Mouse (Mus musculus) neural tube, embryonic 13.5 days (tissue): ENCODE measurements at regions not wholly inside any gene's neighbourhood (a gene's known extent, or its start where the extent isn't known, plus 50 kb on each side); places are given as distances from the start of the nearest gene placed in this dataset.

Experiments
- ATAC-seq: fragments of 200-750 bp; cut with Nextera tagmentation; 2 replicates; pipeline ENCODE4 v1.8.0; 2017; ENCODE audit warnings: low read depth, mild to moderate bottlenecking, moderate TSS enrichment, moderate library complexity
- H3K27ac ChIP-seq: fragments of 300-500 bp; sonication (generic); replicated peaks from 2 replicates; pipeline ENCODE4 v1.5.1; 2015; ENCODE audit warnings: moderate library complexity, mild to moderate bottlenecking, inconsistent platforms
- H3K27me3 ChIP-seq: fragments of 300-500 bp; sonication (generic); 2 replicates; pipeline ENCODE4 v1.6.1; 2015; ENCODE audit warnings: mild to moderate bottlenecking, inconsistent platforms
- H3K36me3 ChIP-seq: fragments of 300-500 bp; sonication (generic); 2 replicates; pipeline ENCODE4 v1.6.1; 2015; ENCODE audit warnings: mild to moderate bottlenecking, inconsistent platforms
- H3K4me1 ChIP-seq: fragments of 300-500 bp; sonication (generic); replicated peaks from 2 replicates; pipeline ENCODE4 v1.6.1; 2015; ENCODE audit warnings: inconsistent platforms
- H3K4me2 ChIP-seq: fragments of 300-500 bp; sonication (generic); 2 replicates; pipeline ENCODE4 v1.6.1; 2015; ENCODE audit warnings: inconsistent platforms, mild to moderate bottlenecking, moderate library complexity
- H3K4me3 ChIP-seq: fragments of 300-500 bp; sonication (generic); 2 replicates; pipeline ENCODE4 v1.5.1; 2015; ENCODE audit warnings: mild to moderate bottlenecking, inconsistent platforms
- H3K9ac ChIP-seq: fragments of 300-500 bp; sonication (generic); 2 replicates; pipeline ENCODE4 v1.6.1; 2015; ENCODE audit warnings: moderate library complexity, mild to moderate bottlenecking, inconsistent platforms
- H3K9me3 ChIP-seq: fragments of 300-500 bp; sonication (generic); 2 replicates; pipeline ENCODE4 v1.6.1; 2016; ENCODE audit warnings: inconsistent platforms
- WGBS: fragments of 180-500 bp; shearing (Covaris S2); methylation state at CpG from one replicate; pipeline ENCODE4 v1.1.7; 2015; 5-methylcytosine and 5-hydroxymethylcytosine counted together

DNA sequence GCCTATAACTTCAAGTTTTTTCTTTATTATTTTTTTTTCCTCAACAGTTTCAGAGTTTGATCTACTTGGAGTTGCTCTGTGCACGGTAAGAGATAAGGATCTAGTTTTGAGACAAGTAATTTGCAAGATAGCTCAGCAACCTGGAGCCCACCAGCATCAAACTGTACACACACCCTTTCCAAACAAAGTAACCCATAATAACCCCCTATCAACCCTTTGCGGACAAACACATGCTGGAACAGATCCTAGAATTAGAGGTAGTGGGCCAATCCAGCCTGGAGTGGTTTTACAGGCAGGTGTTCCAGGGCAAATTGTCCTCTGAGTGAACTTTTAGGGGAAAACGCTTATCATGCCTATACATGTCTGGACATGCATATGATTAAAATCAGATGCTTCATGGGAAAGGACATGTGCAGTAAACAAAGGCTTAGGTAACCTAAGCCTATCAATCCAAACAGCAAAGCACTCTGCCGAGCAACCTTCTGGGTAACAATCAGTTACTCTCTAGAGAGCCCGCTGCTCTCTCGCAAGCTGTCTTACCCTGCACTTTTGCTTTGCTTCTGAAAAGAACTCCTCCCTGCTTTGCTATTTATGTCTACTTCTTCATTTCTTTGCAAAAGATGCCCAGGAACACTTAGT lies 200.2 kb upstream of the Nabp1 start:
- no peak overlapping the region for H3K4me2 ChIP-seq
- H3K36me3 ChIP-seq, result no peaks in the 10 kb centered on the region
- no peaks in the 10 kb centered on the region for H3K9me3 ChIP-seq
- no peaks in the 10 kb centered on the region for H3K27me3 ChIP-seq
- no peak for ATAC-seq
- no peak overlapping the region for H3K9ac ChIP-seq
- no peaks in the 10 kb centered on the region for H3K4me1 ChIP-seq
- WGBS, result 64% methylated on average over 6 of the region's 6 CpGs
- H3K4me3 ChIP-seq, result no peak overlapping the region
- no peak overlapping the region for H3K27ac ChIP-seq

DNA sequence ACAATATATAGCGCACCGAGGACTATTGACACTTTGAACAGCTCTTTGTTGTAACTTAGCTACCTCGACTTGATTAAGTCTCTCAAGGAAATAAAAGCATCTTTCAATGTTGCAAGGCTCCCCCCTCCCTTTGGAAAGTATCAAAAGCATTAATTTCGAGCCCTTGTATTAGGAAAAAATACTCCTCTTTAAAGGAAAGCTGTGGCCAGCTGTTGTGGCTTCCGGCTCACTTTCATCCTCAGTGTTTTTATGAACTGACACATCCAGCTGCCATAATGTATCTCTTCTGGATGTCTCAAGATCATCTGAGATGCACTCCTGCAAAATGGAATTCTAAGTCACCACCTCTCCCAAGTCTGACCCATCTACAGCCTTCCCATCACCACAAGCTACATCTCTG lies 199.6 kb upstream of the Nabp1 start:
- no peaks in the 10 kb centered on the region for H3K9me3 ChIP-seq
- 49% methylated on average over 5 of the region's 5 CpGs for WGBS
- ATAC-seq, result no peak
- no peaks in the 10 kb centered on the region for H3K27me3 ChIP-seq
- no peak overlapping the region for H3K4me2 ChIP-seq
- H3K4me1 ChIP-seq, result no peaks in the 10 kb centered on the region
- H3K27ac ChIP-seq, result no peak overlapping the region
- H3K9ac ChIP-seq, result no peak overlapping the region
- no peak overlapping the region for H3K4me3 ChIP-seq
- no peaks in the 10 kb centered on the region for H3K36me3 ChIP-seq

DNA sequence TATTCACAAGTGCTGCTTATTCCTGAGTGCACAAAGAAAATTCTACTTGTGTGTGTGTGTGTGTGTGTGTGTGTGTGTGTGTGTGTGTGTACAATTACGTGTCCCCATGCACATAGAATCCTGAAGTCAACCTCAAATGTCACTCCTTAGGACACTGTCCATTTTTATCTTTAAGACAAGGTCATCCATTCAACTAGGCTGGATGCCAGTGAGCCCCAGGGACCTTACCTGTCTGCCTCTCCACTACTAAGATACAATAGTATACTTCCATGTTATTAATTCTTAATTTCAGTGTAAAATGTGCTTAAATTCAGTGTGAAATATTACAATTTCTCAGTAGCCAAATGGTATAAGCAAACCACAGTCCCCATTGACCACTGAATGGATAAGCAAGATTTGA lies 193.5 kb upstream of the Nabp1 start:
- ATAC-seq, result no peak
- Histone ChIP-seq H3K9me3 (no peaks in the 10 kb centered on the region), H3K4me3 (no peak overlapping the region), H3K27ac (no peak overlapping the region), H3K27me3 (no peaks in the 10 kb centered on the region), H3K4me1 (0 out of 2 replicates have a peak, but pooled peaks cover 3% of the 10 kb centered on the region), H3K4me2 (no peak overlapping the region), H3K36me3 (no peaks in the 10 kb centered on the region), H3K9ac (no peak overlapping the region)
- 78% methylated on average over 1 of the region's 1 CpGs for WGBS

DNA sequence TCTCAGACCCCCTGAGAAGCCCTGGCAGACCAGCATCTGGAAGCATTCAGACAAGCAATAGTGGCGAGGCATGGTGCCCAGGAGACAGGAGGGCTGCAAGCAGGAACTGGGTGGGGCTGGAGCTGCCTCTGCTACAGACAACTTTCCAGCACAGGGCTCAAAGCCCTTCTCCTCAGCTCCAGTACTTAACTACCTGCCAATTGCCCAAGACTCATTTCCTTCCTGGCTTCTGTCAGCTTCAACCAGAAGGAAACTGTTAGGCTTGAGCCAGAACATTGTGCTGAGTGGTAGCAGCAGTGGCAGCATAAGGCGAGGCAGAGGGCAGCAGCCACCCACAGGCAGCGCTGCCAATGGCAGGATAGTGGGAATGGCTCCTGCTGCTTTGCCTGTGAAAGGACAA lies 193.1 kb upstream of the Nabp1 start:
- Histone ChIP-seq H3K9ac (no peak overlapping the region), H3K4me1 (0 out of 2 replicates have a peak, but pooled peaks cover 3% of the 10 kb centered on the region), H3K36me3 (no peaks in the 10 kb centered on the region), H3K9me3 (no peaks in the 10 kb centered on the region), H3K27me3 (no peaks in the 10 kb centered on the region), H3K4me2 (no peak overlapping the region), H3K27ac (no peak overlapping the region), H3K4me3 (no peak overlapping the region)
- 0 out of 2 replicates have a peak, but pooled peaks have one; percentile 36 for ATAC-seq
- WGBS, result 56% methylated on average over 3 of the region's 3 CpGs

DNA sequence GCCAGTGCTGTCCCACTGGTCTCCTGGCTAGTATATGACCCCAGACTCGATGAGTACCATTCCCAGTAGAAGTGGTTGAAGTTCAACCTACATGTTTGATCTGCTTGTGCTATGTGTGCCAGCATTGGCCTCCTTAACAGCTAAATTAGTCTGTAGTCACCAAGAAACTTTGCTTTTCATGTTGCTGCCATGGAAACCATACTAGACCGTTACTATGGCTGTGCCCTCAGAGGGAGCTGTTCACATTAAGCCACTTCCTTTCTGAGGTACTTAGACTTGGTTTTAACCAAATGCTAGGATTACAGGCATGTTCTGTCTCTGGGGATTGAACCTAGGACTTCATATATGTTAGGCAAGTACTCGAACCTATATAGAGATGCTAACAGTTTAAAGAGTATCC lies 191.8 kb upstream of the Nabp1 start:
- Histone ChIP-seq H3K4me2 (no peak overlapping the region), H3K9ac (no peak overlapping the region), H3K36me3 (no peaks in the 10 kb centered on the region), H3K27me3 (no peaks in the 10 kb centered on the region), H3K4me3 (no peak overlapping the region), H3K27ac (no peak overlapping the region), H3K4me1 (0 out of 2 replicates have a peak, but pooled peaks cover 3% of the 10 kb centered on the region), H3K9me3 (no peaks in the 10 kb centered on the region)
- WGBS, result 64% methylated on average over 3 of the region's 3 CpGs
- ATAC-seq, result no peak

DNA sequence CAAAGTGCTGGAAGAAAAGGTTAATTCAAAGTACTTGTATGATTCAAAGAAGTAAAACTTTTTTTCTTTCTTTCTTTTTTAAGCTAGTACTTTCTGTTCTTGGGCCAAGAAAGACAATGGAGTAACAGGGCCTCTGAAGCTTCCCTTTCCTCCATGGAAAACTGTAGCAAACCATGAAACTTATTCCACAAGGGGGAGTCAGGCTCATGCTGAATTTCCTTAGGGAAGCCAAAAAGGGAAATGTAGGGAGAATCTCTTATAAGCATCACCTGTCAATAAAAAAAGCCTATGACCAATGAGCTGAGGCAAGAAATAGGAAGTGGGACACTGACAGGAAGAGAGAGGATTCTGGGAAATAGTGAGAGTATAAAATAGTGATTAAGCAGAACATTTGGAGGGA lies 190.7 kb upstream of the Nabp1 start:
- H3K4me2 ChIP-seq, result no peak overlapping the region
- H3K4me1 ChIP-seq, result 0 out of 2 replicates have a peak, but pooled peaks cover 3% of the 10 kb centered on the region
- H3K27me3 ChIP-seq, result no peaks in the 10 kb centered on the region
- no peaks in the 10 kb centered on the region for H3K9me3 ChIP-seq
- H3K27ac ChIP-seq, result no peak overlapping the region
- no peak overlapping the region for H3K9ac ChIP-seq
- ATAC-seq, result no peak
- H3K36me3 ChIP-seq, result no peaks in the 10 kb centered on the region
- no peak overlapping the region for H3K4me3 ChIP-seq

DNA sequence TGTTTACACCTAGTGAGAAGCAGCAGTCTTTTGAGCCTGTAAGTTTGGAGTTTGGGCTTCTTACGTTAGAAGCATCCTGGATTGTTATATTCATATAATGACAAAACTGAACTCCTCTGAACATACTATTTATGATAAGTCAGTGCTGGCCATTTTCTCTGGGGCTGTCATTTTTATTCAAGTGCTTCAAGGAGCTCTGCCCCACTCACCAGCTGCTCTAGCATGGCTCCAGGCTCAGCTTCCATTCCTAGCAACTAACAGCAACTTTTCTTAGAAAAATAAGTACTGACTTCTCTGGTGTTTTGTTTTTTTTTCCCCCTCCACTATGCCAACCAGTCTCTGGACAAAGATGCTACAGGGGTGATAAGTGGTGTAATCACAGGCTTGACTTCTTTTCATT lies 182.3 kb upstream of the Nabp1 start:
- no peak overlapping the region for H3K4me3 ChIP-seq

DNA sequence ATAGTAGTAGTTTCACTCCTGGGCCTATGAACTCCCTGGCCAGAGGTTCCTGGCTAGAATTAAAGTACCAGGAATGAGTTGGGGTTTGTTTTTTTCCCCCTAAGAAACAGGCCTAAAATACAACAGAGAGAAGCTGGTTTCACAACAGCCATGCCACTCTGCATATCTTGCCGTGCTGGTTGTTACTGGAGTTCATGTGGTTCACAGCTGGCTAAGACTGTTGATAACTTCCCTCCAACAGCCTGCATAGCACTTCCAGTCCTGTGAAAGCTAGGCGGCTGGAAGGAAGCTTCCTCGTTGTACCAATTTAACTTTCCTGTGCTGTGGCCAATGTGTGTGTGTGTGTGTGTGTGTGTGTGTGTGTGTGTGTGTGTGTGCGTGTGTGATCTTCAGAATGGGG lies 179.0 kb upstream of the Nabp1 start:
- H3K27ac ChIP-seq, result no peak overlapping the region
- H3K4me3 ChIP-seq, result no peak overlapping the region
- H3K9ac ChIP-seq, result no peak overlapping the region
- H3K4me2 ChIP-seq, result no peak overlapping the region
- H3K36me3 ChIP-seq, result no peaks in the 10 kb centered on the region
- H3K4me1 ChIP-seq, result no peaks in the 10 kb centered on the region
- ATAC-seq, result no peak
- WGBS, result 76% methylated on average over 4 of the region's 4 CpGs
- H3K9me3 ChIP-seq, result no peaks in the 10 kb centered on the region
- H3K27me3 ChIP-seq, result no peaks in the 10 kb centered on the region

More for the DNA sequence above, 182.3 kb upstream of the Nabp1 start:
- no peak for ATAC-seq
- Histone ChIP-seq H3K36me3 (no peaks in the 10 kb centered on the region), H3K27me3 (no peaks in the 10 kb centered on the region), H3K4me1 (no peaks in the 10 kb centered on the region), H3K4me2 (no peak overlapping the region), H3K27ac (no peak overlapping the region), H3K9ac (no peak overlapping the region), H3K9me3 (no peaks in the 10 kb centered on the region)
- 85% methylated on average over 1 of the region's 1 CpGs for WGBS

DNA sequence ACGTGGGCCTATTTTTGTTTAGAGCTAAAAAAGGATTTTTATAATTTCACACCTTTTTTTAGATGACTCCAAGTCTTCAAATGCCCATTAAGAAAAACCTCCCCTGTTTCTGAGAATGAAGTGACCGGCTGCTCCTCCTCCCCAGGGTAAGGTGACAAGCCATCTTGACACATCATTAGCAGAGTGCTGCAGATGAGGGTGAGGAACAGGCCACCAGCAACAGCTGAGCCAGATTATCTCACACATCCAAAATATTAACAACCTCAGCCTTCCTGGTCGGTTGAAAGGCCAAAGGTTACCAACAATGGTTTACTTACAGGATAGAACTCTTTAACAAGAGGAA lies 172.4 kb upstream of the Nabp1 start:
- Histone ChIP-seq H3K4me3 (no peak overlapping the region), H3K27me3 (no peaks in the 10 kb centered on the region), H3K9ac (no peak overlapping the region), H3K9me3 (no peaks in the 10 kb centered on the region), H3K27ac (peak overlapping the region; percentile 74), H3K4me2 (no peak overlapping the region), H3K36me3 (no peaks in the 10 kb centered on the region), H3K4me1 (peaks cover 15% of the 10 kb centered on the region; the same call in 1 of the 2 replicates)
- ATAC-seq, result peak; percentile 93
- WGBS, result 18% methylated on average over 3 of the region's 3 CpGs

DNA sequence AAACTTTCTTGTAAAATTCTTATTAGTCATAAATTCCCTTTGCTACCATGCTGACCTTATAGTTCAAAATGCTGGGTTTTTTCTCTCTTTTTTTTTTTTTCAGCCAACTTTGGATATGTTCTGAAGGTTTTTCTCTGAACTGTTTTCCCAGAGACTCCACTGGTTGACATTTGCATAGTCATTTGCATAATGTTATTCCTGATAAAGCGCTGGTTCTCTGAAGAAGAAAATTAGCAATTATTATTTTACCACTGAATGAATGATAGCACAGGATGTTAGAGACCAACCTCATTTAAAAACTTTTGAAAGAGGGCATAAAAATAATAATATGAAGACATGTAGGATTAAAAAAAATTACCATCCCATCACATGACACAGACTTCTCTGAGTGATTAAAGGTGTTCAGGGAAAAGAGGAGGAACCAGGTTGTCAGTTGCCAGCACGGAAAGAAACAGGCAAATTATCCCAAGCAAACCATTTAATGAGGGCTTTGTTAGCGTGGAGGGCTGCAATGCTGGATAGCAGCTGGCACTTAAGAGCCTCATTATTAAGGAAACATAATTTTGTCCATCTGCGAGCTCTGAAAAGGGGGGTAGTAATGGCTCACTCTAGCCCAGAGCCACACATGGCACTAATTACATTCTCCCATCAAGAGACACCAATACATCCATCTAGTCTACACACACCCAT lies 171.9 kb upstream of the Nabp1 start:
- H3K9me3 ChIP-seq, result no peaks in the 10 kb centered on the region
- H3K4me1 ChIP-seq, result peaks cover 15% of the 10 kb centered on the region; the same call in 1 of the 2 replicates
- WGBS, result 11% methylated on average over 4 of the region's 4 CpGs
- H3K36me3 ChIP-seq, result no peaks in the 10 kb centered on the region
- H3K4me2 ChIP-seq, result no peak overlapping the region
- H3K4me3 ChIP-seq, result no peak overlapping the region
- no peaks in the 10 kb centered on the region for H3K27me3 ChIP-seq
- H3K27ac ChIP-seq, result peak overlapping the region; percentile 74
- peak; percentile 98 for ATAC-seq
- H3K9ac ChIP-seq, result no peak overlapping the region

DNA sequence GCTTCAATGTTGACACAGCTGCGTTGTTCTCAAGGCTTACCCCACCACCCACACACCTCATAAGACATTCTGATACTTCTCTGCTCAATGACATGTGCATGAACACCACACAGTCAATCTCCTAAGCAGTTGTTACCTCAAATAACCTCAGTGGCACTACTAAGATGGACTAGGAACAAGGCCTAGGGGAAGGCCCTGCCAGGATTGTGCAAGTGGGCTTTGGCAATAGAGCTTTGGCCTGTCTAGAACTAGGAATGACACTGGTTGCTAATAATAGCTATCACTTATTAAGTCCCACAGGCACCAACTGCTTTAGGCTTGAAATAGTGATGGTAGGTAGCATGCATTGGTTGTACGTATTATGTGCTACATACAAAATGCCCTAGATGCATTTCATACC lies 169.7 kb upstream of the Nabp1 start:
- Histone ChIP-seq H3K4me2 (no peak overlapping the region), H3K36me3 (no peaks in the 10 kb centered on the region), H3K27me3 (no peaks in the 10 kb centered on the region), H3K4me1 (peaks cover 15% of the 10 kb centered on the region; the same call in 1 of the 2 replicates), H3K4me3 (no peak overlapping the region), H3K9ac (no peak overlapping the region), H3K27ac (no peak overlapping the region), H3K9me3 (no peaks in the 10 kb centered on the region)
- WGBS, result 78% methylated on average over 2 of the region's 2 CpGs
- ATAC-seq, result no peak

DNA sequence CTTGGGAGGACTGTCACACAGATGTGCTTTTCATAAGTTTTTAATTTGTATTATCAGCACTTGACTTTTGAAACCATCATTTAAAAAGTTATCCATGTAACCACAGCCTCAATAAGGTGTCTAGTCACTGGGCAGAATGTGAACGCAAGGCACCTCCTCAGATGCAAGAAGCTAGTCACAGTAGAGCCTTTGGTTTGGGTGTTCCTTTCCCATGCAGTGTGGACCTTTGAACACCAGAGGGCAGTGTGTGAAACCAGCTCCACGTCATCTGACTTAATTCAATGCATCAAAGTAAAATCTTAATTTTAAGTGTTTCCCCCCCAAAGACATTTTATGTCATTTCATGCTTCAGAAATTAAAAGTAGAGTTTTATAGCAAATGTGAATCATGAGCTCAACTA lies 166.2 kb upstream of the Nabp1 start:
- WGBS, result 28% methylated on average over 2 of the region's 2 CpGs
- peaks cover 4% of the 10 kb centered on the region; the same call in 1 of the 2 replicates for H3K4me1 ChIP-seq
- ATAC-seq, result no peak
- no peak overlapping the region for H3K4me2 ChIP-seq
- H3K9ac ChIP-seq, result no peak overlapping the region
- H3K27ac ChIP-seq, result no peak overlapping the region
- no peaks in the 10 kb centered on the region for H3K9me3 ChIP-seq
- H3K36me3 ChIP-seq, result no peaks in the 10 kb centered on the region
- no peak overlapping the region for H3K4me3 ChIP-seq
- H3K27me3 ChIP-seq, result no peaks in the 10 kb centered on the region

DNA sequence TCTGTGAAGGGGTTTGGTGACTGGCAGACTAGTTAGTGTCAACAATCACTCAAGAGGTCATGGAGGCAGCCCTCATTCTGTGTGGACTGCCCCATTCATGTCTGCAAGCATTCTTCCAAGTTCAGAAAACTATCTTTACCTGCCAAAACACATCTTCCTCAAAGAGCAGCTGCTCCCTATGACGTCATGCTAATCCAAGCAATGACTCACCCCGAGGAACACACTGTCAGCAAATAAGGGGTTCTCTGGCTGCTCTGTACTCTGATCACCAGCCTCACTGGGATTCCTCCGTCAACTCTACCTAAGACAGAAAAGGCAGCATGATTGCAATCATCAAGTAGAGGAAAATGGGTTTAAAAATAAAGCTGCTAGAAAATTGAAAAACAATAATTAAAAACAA lies 165.4 kb upstream of the Nabp1 start:
- ATAC-seq, result no peak
- WGBS, result 65% methylated on average over 3 of the region's 3 CpGs
- Histone ChIP-seq H3K27me3 (no peaks in the 10 kb centered on the region), H3K4me1 (no peaks in the 10 kb centered on the region; the same call in 1 of the 2 replicates), H3K4me3 (no peak overlapping the region), H3K27ac (no peak overlapping the region), H3K4me2 (no peak overlapping the region), H3K9ac (no peak overlapping the region), H3K9me3 (no peaks in the 10 kb centered on the region), H3K36me3 (no peaks in the 10 kb centered on the region)
